Mouse (Mus musculus) CH12.LX (cell line): ENCODE measurements around the gene Ces1a. TPM values are rescaled to one million over a fixed set of nuclear protein-coding genes. Genes with fewer than 3 reads are reported as not detected.

ENCODE experiments used
- DNase-seq: peaks from one replicate; pipeline ENCODE4 v3.0.0-alpha.2; 2013; ENCODE audit errors: extremely low read depth
- H3K27ac ChIP-seq: 2 replicates; pipeline ENCODE4 v1.5.1; 2012; ENCODE audit warnings: low read depth, mild to moderate bottlenecking, control low read depth, moderate library complexity; ENCODE audit not compliant: insufficient read depth
- H3K27me3 ChIP-seq: replicated peaks from 2 replicates; pipeline ENCODE3; 2012; ENCODE audit warnings: inconsistent platforms
- H3K36me3 ChIP-seq, 2 experiments: replicated peaks in 1 of 2; 2 replicates each; pipeline versions ENCODE3 to v1.6.1; 2012; ENCODE audit warnings: inconsistent platforms in 1 of 2, low read length in 1 of 2, mild to moderate bottlenecking in 1 of 2, mixed read lengths in 1 of 2, moderate library complexity in 1 of 2; ENCODE audit not compliant: control insufficient read depth in 1 of 2, insufficient read depth in 1 of 2
- H3K4me1 ChIP-seq, 2 experiments: 2 replicates each; pipeline ENCODE4 v1.6.1; 2012; ENCODE audit warnings: inconsistent platforms in 1 of 2, moderate library complexity in 1 of 2; ENCODE audit not compliant: insufficient read depth in 2 of 2, control insufficient read depth in 1 of 2
- H3K4me2 ChIP-seq: 2 replicates; pipeline ENCODE4 v1.6.1; 2012; ENCODE audit warnings: low read depth, mild to moderate bottlenecking, control low read depth; ENCODE audit not compliant: poor library complexity, insufficient read depth, severe bottlenecking
- H3K4me3 ChIP-seq, 3 experiments: fragments of 150-350 bp in 1 of 3; sonication (generic) in 1 of 3; replicated peaks in 1 of 3; 2 replicates each; pipeline versions ENCODE3 to v1.5.1; 2011 to 2012; ENCODE audit warnings: low read depth in 2 of 3, low read length in 2 of 3, mild to moderate bottlenecking in 2 of 3, moderate library complexity in 2 of 3, control low read depth in 1 of 3, improper control_type of control experiment in 1 of 3, inconsistent platforms in 1 of 3, mixed read lengths in 1 of 3; ENCODE audit not compliant: poor library complexity in 1 of 3
- H3K79me2 ChIP-seq: replicated peaks from 2 replicates; pipeline ENCODE4 v1.6.1; 2012; ENCODE audit warnings: mild to moderate bottlenecking, moderate library complexity; ENCODE audit not compliant: control insufficient read depth, poor library complexity, insufficient read depth, severe bottlenecking; ENCODE audit errors: extremely low read depth
- H3K9ac ChIP-seq: 2 replicates; pipeline ENCODE4 v1.6.1; 2012; ENCODE audit warnings: low read depth, mild to moderate bottlenecking, control low read depth, moderate library complexity; ENCODE audit not compliant: insufficient read depth
- H3K9me3 ChIP-seq: replicated peaks from 2 replicates; pipeline ENCODE3; 2012; ENCODE audit warnings: low read length, inconsistent platforms, mixed read lengths
- CHD2 ChIP-seq: IDR thresholded peaks from 2 replicates; pipeline ENCODE4 v1.6.1; 2011; ENCODE audit warnings: low read length, improper control_type of control experiment
- CTCF ChIP-seq, 2 experiments: IDR thresholded peaks in 1 of 2; conservative IDR thresholded peaks in 1 of 2; 2 replicates each; pipeline ENCODE4 v1.5.1; 2011 to 2012; ENCODE audit warnings: low read depth in 2 of 2, low read length in 2 of 2, improper control_type of control experiment in 1 of 2, inconsistent platforms in 1 of 2, mild to moderate bottlenecking in 1 of 2, moderate library complexity in 1 of 2
- EP300 ChIP-seq: IDR thresholded peaks from 2 replicates; pipeline ENCODE4 v1.6.1; 2011; ENCODE audit warnings: low read length, improper control_type of control experiment
- ETS1 ChIP-seq: conservative IDR thresholded peaks from 2 replicates; pipeline ENCODE4 v1.6.1; 2012; ENCODE audit warnings: low read depth, mild to moderate bottlenecking, inconsistent platforms, low read length, improper control_type of control experiment, moderate library complexity
- HCFC1 ChIP-seq: IDR thresholded peaks from 2 replicates; pipeline ENCODE4 v1.6.1; 2012; ENCODE audit warnings: low read depth, mild to moderate bottlenecking, inconsistent platforms, low read length, improper control_type of control experiment
- JUN ChIP-seq: IDR thresholded peaks from 2 replicates; pipeline ENCODE4 v1.6.1; 2011; ENCODE audit warnings: low read depth, mild to moderate bottlenecking, low read length, improper control_type of control experiment, moderate library complexity; ENCODE audit not compliant: insufficient read depth
- JUND ChIP-seq: conservative IDR thresholded peaks from 2 replicates; pipeline ENCODE4 v1.6.1; 2011; ENCODE audit warnings: low read depth, low read length, improper control_type of control experiment
- MAZ ChIP-seq: IDR thresholded peaks from 2 replicates; pipeline ENCODE4 v1.6.1; 2012; ENCODE audit warnings: low read depth, mild to moderate bottlenecking, inconsistent platforms, low read length, improper control_type of control experiment, moderate library complexity
- MEF2A ChIP-seq: IDR thresholded peaks from 2 replicates; pipeline ENCODE4 v1.6.1; 2014; ENCODE audit warnings: low read depth, mild to moderate bottlenecking, inconsistent platforms, low read length, improper control_type of control experiment, borderline replicate concordance
- MXI1 ChIP-seq: IDR thresholded peaks from 2 replicates; pipeline ENCODE4 v1.6.1; 2011; ENCODE audit warnings: mild to moderate bottlenecking, low read depth, low read length, improper control_type of control experiment
- MYC ChIP-seq: IDR thresholded peaks from 2 replicates; pipeline ENCODE4 v1.6.1; 2011; ENCODE audit warnings: low read depth, mild to moderate bottlenecking, improper control_type of control experiment, low read length
- NELFE ChIP-seq: IDR thresholded peaks from 2 replicates; pipeline ENCODE4 v1.6.1; 2011; ENCODE audit warnings: low read depth, low read length, improper control_type of control experiment
- POLR2A ChIP-seq: IDR thresholded peaks from 2 replicates; pipeline ENCODE4 v1.6.1; 2011; ENCODE audit warnings: low read depth, mild to moderate bottlenecking, improper control_type of control experiment, low read length
- POLR2AphosphoS2 ChIP-seq: IDR thresholded peaks from 2 replicates; pipeline ENCODE4 v1.6.1; 2011; ENCODE audit warnings: low read depth, low read length, improper control_type of control experiment
- RAD21 ChIP-seq: IDR thresholded peaks from 2 replicates; pipeline ENCODE4 v1.6.1; 2011; ENCODE audit warnings: low read depth, mild to moderate bottlenecking, low read length, improper control_type of control experiment, moderate library complexity
- RCOR1 ChIP-seq: conservative IDR thresholded peaks from 2 replicates; pipeline ENCODE4 v1.6.1; 2012; ENCODE audit warnings: low read depth, mild to moderate bottlenecking, inconsistent platforms, low read length, improper control_type of control experiment
- SMC3 ChIP-seq: IDR thresholded peaks from 2 replicates; pipeline ENCODE4 v1.6.1; 2011; ENCODE audit warnings: low read depth, low read length, improper control_type of control experiment
- TCF12 ChIP-seq: IDR thresholded peaks from 2 replicates; pipeline ENCODE4 v1.6.1; 2014; ENCODE audit warnings: low read depth, mild to moderate bottlenecking, inconsistent platforms, low read length, improper control_type of control experiment
- UBTF ChIP-seq: IDR thresholded peaks from 2 replicates; pipeline ENCODE4 v1.6.1; 2012; ENCODE audit warnings: low read depth, mild to moderate bottlenecking, inconsistent platforms, low read length, improper control_type of control experiment, moderate library complexity
- ZC3H11A ChIP-seq: IDR thresholded peaks from 2 replicates; pipeline ENCODE4 v1.6.1; 2012; ENCODE audit warnings: low read depth, mild to moderate bottlenecking, inconsistent platforms, low read length, improper control_type of control experiment
- ZMIZ1 ChIP-seq: IDR thresholded peaks from 2 replicates; pipeline ENCODE4 v1.6.1; 2012; ENCODE audit warnings: low read depth, mild to moderate bottlenecking, inconsistent platforms, low read length, improper control_type of control experiment
- dilution Hi-C: fragments of 300-500 bp; cut with MboI; formaldehyde crosslinking; loops from 2 replicates; pipeline ENCODE4 v1.14.3; 2020; ENCODE audit warnings: low sequenced_read_pairs; ENCODE audit not compliant: extremely low pct_unique_long_range_greater_than_20kb, extremely low pct_ligation_motif_present
- in situ Hi-C: fragments of 300-500 bp; cut with MboI; formaldehyde crosslinking; loops from 3 replicates; pipeline ENCODE4 v1.14.3; 2019; ENCODE audit warnings: low sequenced_read_pairs, low pct_ligation_motif_present, low pct_unique_long_range_greater_than_20kb, mixed read lengths
- polyA plus RNA-seq: library from polyadenylated mRNA; unstranded; fragments of >175 nt; gene quantifications from 2 replicates; pipeline ENCODE4 v1.2.1, GENCODE M21; 2012; ENCODE audit warnings: low read depth; ENCODE audit not compliant: insufficient read length
- total RNA-seq, 2 experiments: library from RNA; depleted of rRNA; stranded (reverse); fragments of 300-350 nt in 1 of 2; fragments of >200 nt in 1 of 2; gene quantifications; 2 replicates each; pipeline ENCODE4 v1.2.3; 2012 to 2014

The Ces1a gene
- total and polyA plus RNA-seq, 3 experiments = not detected

- H3K9ac ChIP-seq = no peak overlapping the region
- no peak overlapping the region for H3K4me3 ChIP-seq
- dilution Hi-C loops (no loop called here), in situ Hi-C loops (loop anchor here (25.0 kb wide), 2 partner anchors 1509 to 1834 kb away; partner anchors contain the start of gene Aktip)
- no peak overlapping the region for H3K27ac ChIP-seq
- DNase-seq = no peak
- H3K36me3 ChIP-seq = no peaks in the 10 kb centered on the region
- H3K9me3 ChIP-seq = peaks cover 9% of the 10 kb centered on the region
- H3K4me1 ChIP-seq = no peaks in the 10 kb centered on the region
- H3K4me2 ChIP-seq = no peak overlapping the region
- H3K27me3 ChIP-seq = no peaks in the 10 kb centered on the region
- H3K79me2 ChIP-seq = no peaks in the 10 kb centered on the region
- TF ChIP-seq MYC = no peak
- no peak for TF ChIP-seq JUN
- TF ChIP-seq ZC3H11A = no peak
- no peak for TF ChIP-seq MEF2A
- TF ChIP-seq MAZ = no peak
- TF ChIP-seq NELFE = no peak
- no peak for TF ChIP-seq UBTF
- no peak for TF ChIP-seq SMC3
- TF ChIP-seq EP300 = no peak
- TF ChIP-seq HCFC1 = no peak
- TF ChIP-seq POLR2AphosphoS2 = no peak
- TF ChIP-seq CTCF (conservative IDR thresholded peaks at IDR 0.05 in 1 of 2, IDR thresholded peaks at IDR 0.05 in 1 of 2; ENCODE audit: low read depth in 2 of 2, low read length in 2 of 2) = no peak
- TF ChIP-seq ETS1 = no peak
- no peak for TF ChIP-seq POLR2A
- no peak for TF ChIP-seq RAD21
- TF ChIP-seq CHD2 = no peak
- no peak for TF ChIP-seq TCF12
- TF ChIP-seq RCOR1 = no peak
Measured at GRCm38 (mm10) chr8:93021738-93022137, 26.3 kb downstream of the Ces1a start.

GRCm38 (mm10) chr8:93014300-93014699 is 33.7 kb downstream of the Ces1a start:
- H3K9me3 ChIP-seq = no peaks in the 10 kb centered on the region
- H3K27ac ChIP-seq = no peak overlapping the region
- H3K27me3 ChIP-seq = no peaks in the 10 kb centered on the region
- H3K36me3 ChIP-seq = no peaks in the 10 kb centered on the region
- no peak for TF ChIP-seq SMC3
- TF ChIP-seq CTCF (conservative IDR thresholded peaks at IDR 0.05 in 1 of 2, IDR thresholded peaks at IDR 0.05 in 1 of 2; ENCODE audit: low read depth in 2 of 2, low read length in 2 of 2) = no peak
- TF ChIP-seq ZMIZ1 = no peak
- no peak for TF ChIP-seq MXI1
- TF ChIP-seq JUND = no peak
- no peak for TF ChIP-seq CHD2
- dilution Hi-C loops (no loop called here), in situ Hi-C loops (loop anchor here (25.0 kb wide), 2 partner anchors 1502 to 1827 kb away; partner anchors contain the start of gene Aktip)
- H3K4me3 ChIP-seq = no peak overlapping the region
- H3K4me2 ChIP-seq = no peak overlapping the region
- no peaks in the 10 kb centered on the region for H3K79me2 ChIP-seq
- H3K4me1 ChIP-seq = no peaks in the 10 kb centered on the region
- no peak for DNase-seq
- no peak overlapping the region for H3K9ac ChIP-seq
